In the genomic region with DNA sequence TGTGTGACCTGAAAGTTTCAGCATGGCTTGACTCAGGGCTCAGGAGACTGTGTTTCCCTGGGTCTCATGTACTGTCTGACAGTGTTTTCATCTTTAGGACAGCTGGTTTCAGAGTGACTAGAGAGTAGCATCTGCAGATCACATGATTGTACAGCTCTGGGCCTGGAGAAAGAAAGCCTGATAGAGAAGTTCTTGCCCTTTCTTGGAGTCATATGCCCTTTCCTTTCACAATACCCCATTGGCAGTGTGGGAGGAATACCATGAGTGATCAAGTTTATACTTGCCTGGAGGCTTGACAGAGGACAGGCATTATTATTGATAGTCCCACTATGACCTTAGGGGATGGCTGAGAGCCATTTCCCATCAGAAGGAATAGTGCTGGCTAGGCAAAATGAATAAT, we compare ENCODE assay signal across 33 mouse cellular contexts. TPM values are rescaled to one million over a fixed set of nuclear protein-coding genes. Genes with fewer than 3 reads are reported as not detected.
DNase-seq lines count a peak whose midpoint lies in the region; ATAC-seq and TF ChIP-seq lines count a peak whose summit lies in the region.
"Had no signal": no experiment of that assay in that cellular context is flagged by ENCODE, and none has a peak within 500 bp of the region (broad histone marks: within the 10 kb centered on the region; RNA-seq: fewer than 3 reads in every experiment).

No protein-coding gene starts in this region.

- no peak overlapping the region for H3K27ac ChIP-seq in stomach, postnatal 0 days (replicated peaks)
- H3K27ac ChIP-seq: embryonic facial prominence, embryonic 13.5 days; gastrocnemius, adult 2 months; hindbrain, embryonic 10.5 days; limb, embryonic 13.5 days; liver, embryonic 12.5 days; midbrain, embryonic 10.5 days; stomach, embryonic 15.5 days had no signal

- no peak for TF ChIP-seq EP300 in stomach, postnatal 0 days (optimal IDR thresholded peaks at IDR 0.05)

- DNase-seq in adrenal gland, adult 2 months, result peak; percentile 61
- no peak for DNase-seq in adrenal gland, postnatal 4 days (ENCODE audit: low spot score in 2 of 2)
- DNase-seq in lung, postnatal 36 days, result peak; percentile 11
- no peak for DNase-seq in lung, postnatal 25 days (ENCODE audit: low spot score)
- DNase-seq in gonadal fat pad, adult 2 months (ENCODE audit: low read depth), result peak; percentile 84
- DNase-seq in retina, postnatal 1 day, result peak; percentile 11
- no peak for DNase-seq in stomach, postnatal 0 days (ENCODE audit: low spot score)
- no peak for DNase-seq in layer of hippocampus, adult 18-20 months (ENCODE audit: low spot score in 2 of 2)
- DNase-seq: adrenal gland, postnatal 25 days; cerebellum, adult 2 months; cerebellum, postnatal 25 days; gastrocnemius, adult 2 months; heart, postnatal 10 days; kidney, adult 9 months; kidney, postnatal 36 days; lung, adult 18-20 months; lung, postnatal 10 days; right cerebral cortex, postnatal 4 days; thymus, adult 18-20 months; thymus, postnatal 36 days had no signal

- ATAC-seq in stomach, postnatal 0 days (ENCODE audit: low FRiP score, low TSS enrichment), result no peak
- ATAC-seq: activated CD4-positive, CD25-positive, alpha-beta regulatory T cell, adult 4 months; CD4-positive, CD25-positive, alpha-beta regulatory T cell, adult 4 months; forebrain, embryonic 14.5 days; inflammation-experienced regulatory T-cells, adult 6 months; liver, embryonic 12.5 days had no signal

- H3K9me3 ChIP-seq in stomach, postnatal 0 days (ENCODE audit: control insufficient read depth, low read length), result no peaks in the 10 kb centered on the region
- H3K9me3 ChIP-seq: embryonic facial prominence, embryonic 13.5 days; G1E; heart, embryonic 12.5 days; limb, embryonic 13.5 days; liver, embryonic 12.5 days; stomach, embryonic 15.5 days had no signal

- H3K4me2 ChIP-seq in stomach, postnatal 0 days (replicated peaks; ENCODE audit: low read depth), result no peak overlapping the region
- H3K4me2 ChIP-seq: embryonic facial prominence, embryonic 13.5 days; heart, embryonic 12.5 days; limb, embryonic 13.5 days; liver, embryonic 12.5 days; stomach, embryonic 15.5 days had no signal

- H3K36me3 ChIP-seq in stomach, postnatal 0 days (ENCODE audit: control insufficient read depth, insufficient read depth, low read length), result no peaks in the 10 kb centered on the region
- H3K36me3 ChIP-seq: embryonic facial prominence, embryonic 13.5 days; G1E; heart, embryonic 12.5 days; limb, embryonic 13.5 days; liver, embryonic 12.5 days; midbrain, embryonic 10.5 days; stomach, embryonic 15.5 days had no signal

- no peak for TF ChIP-seq CTCF in stomach, postnatal 0 days (IDR thresholded peaks at IDR 0.05; ENCODE audit: low read depth)

- H3K27me3 ChIP-seq in stomach, postnatal 0 days (ENCODE audit: control insufficient read depth, insufficient read depth, low read length), result no peaks in the 10 kb centered on the region
- H3K27me3 ChIP-seq: embryonic facial prominence, embryonic 13.5 days; heart, embryonic 12.5 days; limb, embryonic 13.5 days; stomach, embryonic 15.5 days had no signal

- no peak overlapping the region for H3K9ac ChIP-seq in stomach, postnatal 0 days (ENCODE audit: low read length)
- H3K9ac ChIP-seq: embryonic facial prominence, embryonic 13.5 days; heart, embryonic 12.5 days; limb, embryonic 13.5 days; liver, embryonic 12.5 days; stomach, embryonic 15.5 days had no signal

- no peak overlapping the region for H3K4me3 ChIP-seq in stomach, postnatal 0 days (ENCODE audit: low read depth, low read length)
- H3K4me3 ChIP-seq: embryonic facial prominence, embryonic 13.5 days; erythroblast, embryonic 14.5 days; gastrocnemius, adult 2 months; heart, embryonic 12.5 days; hindbrain, embryonic 10.5 days; limb, embryonic 13.5 days; liver, embryonic 12.5 days; midbrain, embryonic 10.5 days; stomach, embryonic 15.5 days had no signal

- no peaks in the 10 kb centered on the region for H3K4me1 ChIP-seq in stomach, postnatal 0 days (replicated peaks; ENCODE audit: control insufficient read depth, insufficient read depth)
- H3K4me1 ChIP-seq: stomach, embryonic 15.5 days had no signal

RNA-seq across cellular contexts. Expression of gene Myo5a, which starts 6.4 kb away (rescaled TPM):
- 10 to 100 TPM; 45.4 to 45.6 TPM for total RNA-seq in adrenal gland, adult 2 months (2021)
- polyA plus RNA-seq in adrenal gland, adult 2 months (2012; rRNA removed), result 3.7 and 3.8 TPM in 2 replicates
- total RNA-seq in adrenal gland, postnatal 4 days (2021), result 10 to 100 TPM; 33.6 to 37.9 TPM
- polyA plus RNA-seq in gonadal fat pad, adult 2 months (2012; rRNA removed), result 9.0 and 9.8 TPM in 2 replicates
- 4.3 and 4.9 TPM in 2 replicates for polyA plus RNA-seq in stomach, postnatal 0 days (2015; fragmentation: Nextera tagmentation; extraction: Ambion mirVana)
- total RNA-seq in layer of hippocampus, adult 18-20 months (2021), result 100 to 1,000 TPM; 200 to 204 TPM

RNA-seq across cellular contexts. Expression of gene Arpp19, which starts 39.8 kb away (rescaled TPM):
- total RNA-seq in adrenal gland, adult 2 months (2021), result 100 to 1,000 TPM; 301 to 321 TPM
- polyA plus RNA-seq in adrenal gland, adult 2 months (2012; rRNA removed), result 5.1 and 5.5 TPM in 2 replicates
- 100 to 1,000 TPM; 246 to 283 TPM for total RNA-seq in adrenal gland, postnatal 4 days (2021)
- 16.4 and 20.5 TPM in 2 replicates for polyA plus RNA-seq in gonadal fat pad, adult 2 months (2012; rRNA removed)
- polyA plus RNA-seq in stomach, postnatal 0 days (2015; fragmentation: Nextera tagmentation; extraction: Ambion mirVana), result 301 and 327 TPM in 2 replicates
- 100 to 1,000 TPM; 162 to 182 TPM for total RNA-seq in layer of hippocampus, adult 18-20 months (2021)

Comparison
In these comparisons a context has a peak if more than half of its experiments do, and no peak if none do; other contexts are left out.
1. DNase-seq: peak in adrenal gland, adult 2 months (single experiment), lung, postnatal 36 days (single experiment), gonadal fat pad, adult 2 months (single experiment) and retina, postnatal 1 day (single experiment); none in adrenal gland, postnatal 4 days (0 of 2), lung, postnatal 25 days (single experiment), stomach, postnatal 0 days (single experiment) and layer of hippocampus, adult 18-20 months (0 of 2).
2. RNA of gene Myo5a, which starts 6.4 kb away (total RNA-seq): 200 to 204 TPM in layer of hippocampus, adult 18-20 months; 45.4 to 45.6 TPM in adrenal gland, adult 2 months and 33.6 to 37.9 TPM in adrenal gland, postnatal 4 days; every median in the first group is over 4 times any median in the second.